Mouse (Mus musculus) testis, adult 2 months (tissue): ENCODE measurements at regions not wholly inside any gene's neighbourhood (a gene's known extent, or its start where the extent isn't known, plus 50 kb on each side); places are given as distances from the start of the nearest gene placed in this dataset.

ENCODE experiments used
- H3K27ac ChIP-seq: fragments of 200-500 bp; 2 replicates; pipeline ENCODE4 v1.5.1; 2012; ENCODE audit warnings: low read depth, low read length; ENCODE audit not compliant: control insufficient read depth, insufficient read depth
- H3K27me3 ChIP-seq: fragments of 200-500 bp; 2 replicates; pipeline ENCODE4 v1.6.1; 2012; ENCODE audit warnings: mild to moderate bottlenecking, low read length, moderate library complexity; ENCODE audit not compliant: control insufficient read depth, insufficient read depth
- H3K36me3 ChIP-seq: fragments of 200-500 bp; 2 replicates; pipeline ENCODE4 v1.6.1; 2012; ENCODE audit warnings: mild to moderate bottlenecking, low read length; ENCODE audit not compliant: control insufficient read depth, insufficient read depth
- H3K4me1 ChIP-seq: fragments of 200-500 bp; 2 replicates; pipeline ENCODE4 v1.6.1; 2012; ENCODE audit warnings: low read length; ENCODE audit not compliant: control insufficient read depth, insufficient read depth
- H3K4me3 ChIP-seq: fragments of 200-500 bp; 2 replicates; pipeline ENCODE4 v1.5.1; 2012; ENCODE audit warnings: low read depth, mild to moderate bottlenecking, low read length, moderate library complexity, mixed read lengths; ENCODE audit not compliant: control insufficient read depth
- CTCF ChIP-seq: fragments of 200-500 bp; IDR thresholded peaks from 2 replicates; pipeline ENCODE4 v1.5.1; 2012; ENCODE audit warnings: low read depth, mild to moderate bottlenecking, inconsistent platforms, low read length, moderate library complexity; ENCODE audit not compliant: control insufficient read depth, insufficient read depth, insufficient replicate concordance
- POLR2A ChIP-seq: fragments of 200-500 bp; IDR thresholded peaks from 2 replicates; pipeline ENCODE4 v1.6.1; 2012; ENCODE audit warnings: low read depth, mild to moderate bottlenecking, inconsistent platforms, low read length, moderate library complexity; ENCODE audit not compliant: control insufficient read depth

DNA sequence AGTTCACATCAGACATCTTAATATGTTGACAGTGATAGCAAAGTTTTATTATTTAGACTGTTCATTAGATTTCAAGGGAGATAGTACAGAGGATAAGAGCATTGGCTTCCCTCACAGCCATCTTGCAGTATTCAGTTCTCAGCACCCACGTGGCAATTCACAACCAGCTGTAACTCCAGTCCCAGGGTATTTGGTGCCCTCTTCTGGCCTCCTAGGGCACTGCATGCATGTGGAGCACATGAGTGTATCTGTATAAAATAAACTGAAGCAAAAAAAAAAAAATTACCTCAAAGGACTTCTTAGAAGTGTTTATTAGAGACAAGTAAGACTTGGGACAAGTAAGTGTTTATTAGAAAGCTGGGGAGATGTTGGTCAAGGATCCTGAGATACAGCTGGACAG is 849.3 kb upstream of the Tmem132c start:
- Histone ChIP-seq H3K27me3 (no peaks in the 10 kb centered on the region), H3K4me1 (no peaks in the 10 kb centered on the region), H3K4me3 (no peak overlapping the region), H3K27ac (no peak overlapping the region), H3K36me3 (no peaks in the 10 kb centered on the region)
- TF ChIP-seq POLR2A (no peak), CTCF (peak; percentile 62; the same call in 1 of the 2 replicates)

GRCm38 (mm10) chr5:126395331-126395730 is 846.3 kb upstream of the Tmem132c start:
- TF ChIP-seq POLR2A (no peak), CTCF (no peak)
- Histone ChIP-seq H3K4me3 (no peak overlapping the region), H3K4me1 (no peaks in the 10 kb centered on the region), H3K27me3 (no peaks in the 10 kb centered on the region), H3K27ac (no peak overlapping the region), H3K36me3 (no peaks in the 10 kb centered on the region)

GRCm38 (mm10) chr5:126431748-126432147 is 809.9 kb upstream of the Tmem132c start:
- H3K4me3 ChIP-seq: no peak overlapping the region
- no peak overlapping the region for H3K27ac ChIP-seq
- no peak for TF ChIP-seq CTCF
- TF ChIP-seq POLR2A: no peak
- no peaks in the 10 kb centered on the region for H3K27me3 ChIP-seq
- H3K4me1 ChIP-seq: no peaks in the 10 kb centered on the region
- H3K36me3 ChIP-seq: no peaks in the 10 kb centered on the region

DNA sequence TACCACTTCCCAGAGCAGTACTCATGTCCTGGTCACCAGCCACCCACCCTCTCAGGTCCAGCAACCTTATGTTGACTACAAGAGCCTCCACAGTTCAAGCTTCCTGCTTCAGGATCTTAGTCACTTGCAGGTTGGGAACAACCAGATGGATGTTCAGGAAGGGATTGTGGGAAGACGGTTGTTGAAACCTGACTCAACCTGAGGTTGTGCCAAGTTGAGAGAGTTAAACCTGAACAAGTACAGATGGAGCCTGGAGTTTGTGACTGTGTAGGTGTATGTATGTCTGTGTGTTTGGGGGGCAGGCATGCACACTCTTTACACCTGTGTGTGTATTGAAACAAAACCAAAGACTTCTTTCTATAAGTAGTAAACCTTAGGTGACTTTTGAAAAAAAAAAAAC is 802.9 kb upstream of the Tmem132c start:
- no peak overlapping the region for H3K4me3 ChIP-seq
- TF ChIP-seq POLR2A: no peak
- TF ChIP-seq CTCF: no peak
- no peaks in the 10 kb centered on the region for H3K27me3 ChIP-seq
- H3K4me1 ChIP-seq: no peaks in the 10 kb centered on the region
- H3K36me3 ChIP-seq: no peaks in the 10 kb centered on the region
- H3K27ac ChIP-seq: no peak overlapping the region

DNA sequence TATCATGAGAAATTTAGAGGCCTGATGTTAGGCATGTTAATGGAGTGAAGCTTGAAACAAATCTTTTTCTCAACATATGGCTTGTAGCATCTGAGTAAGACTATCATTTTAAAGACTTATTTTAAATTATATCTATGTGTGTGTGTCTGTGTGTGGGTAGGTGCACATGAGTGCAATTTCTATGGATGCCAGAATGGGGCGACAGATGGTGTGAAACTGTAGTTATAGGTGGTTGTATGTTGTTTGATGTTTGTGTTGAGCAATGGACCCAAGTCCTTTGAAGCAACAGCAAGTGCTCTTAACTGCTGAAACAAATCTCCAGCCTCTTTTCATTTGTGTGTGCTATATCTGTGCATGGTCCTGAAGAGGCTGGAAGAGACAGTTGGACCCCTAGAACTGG is 801.1 kb upstream of the Tmem132c start:
- no peaks in the 10 kb centered on the region for H3K27me3 ChIP-seq
- H3K4me1 ChIP-seq: no peaks in the 10 kb centered on the region
- no peak for TF ChIP-seq CTCF
- TF ChIP-seq POLR2A: no peak
- H3K4me3 ChIP-seq: no peak overlapping the region
- H3K36me3 ChIP-seq: no peaks in the 10 kb centered on the region
- H3K27ac ChIP-seq: no peak overlapping the region

GRCm38 (mm10) chr5:126475761-126476160 is 765.8 kb upstream of the Tmem132c start:
- no peaks in the 10 kb centered on the region for H3K36me3 ChIP-seq
- H3K4me1 ChIP-seq: no peaks in the 10 kb centered on the region
- H3K27me3 ChIP-seq: no peaks in the 10 kb centered on the region
- no peak overlapping the region for H3K27ac ChIP-seq
- TF ChIP-seq CTCF (no peak), POLR2A (no peak)
- no peak overlapping the region for H3K4me3 ChIP-seq

DNA sequence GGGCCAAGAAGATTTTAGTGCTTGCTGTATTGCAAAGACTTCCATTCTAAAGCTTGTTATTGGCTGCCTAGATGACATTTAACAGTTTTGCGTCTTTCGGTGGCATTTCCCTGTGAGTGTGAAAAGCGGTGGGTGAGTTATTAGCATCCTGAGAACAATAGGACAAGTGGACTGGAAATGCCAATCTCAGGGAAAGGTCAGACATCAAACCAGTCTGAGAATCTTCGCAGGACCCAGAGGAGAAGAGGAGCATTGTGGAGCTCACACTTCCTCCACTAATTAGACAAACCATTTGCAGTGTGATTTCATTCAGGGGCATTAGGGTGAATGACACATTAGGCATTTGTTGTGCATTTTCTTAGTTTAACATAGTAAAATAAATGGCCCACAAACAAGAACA is 719.5 kb upstream of the Tmem132c start:
- Histone ChIP-seq H3K4me1 (no peaks in the 10 kb centered on the region), H3K36me3 (no peaks in the 10 kb centered on the region), H3K27ac (no peak overlapping the region), H3K27me3 (no peaks in the 10 kb centered on the region), H3K4me3 (no peak overlapping the region)
- TF ChIP-seq CTCF: no peak
- TF ChIP-seq POLR2A: no peak

DNA sequence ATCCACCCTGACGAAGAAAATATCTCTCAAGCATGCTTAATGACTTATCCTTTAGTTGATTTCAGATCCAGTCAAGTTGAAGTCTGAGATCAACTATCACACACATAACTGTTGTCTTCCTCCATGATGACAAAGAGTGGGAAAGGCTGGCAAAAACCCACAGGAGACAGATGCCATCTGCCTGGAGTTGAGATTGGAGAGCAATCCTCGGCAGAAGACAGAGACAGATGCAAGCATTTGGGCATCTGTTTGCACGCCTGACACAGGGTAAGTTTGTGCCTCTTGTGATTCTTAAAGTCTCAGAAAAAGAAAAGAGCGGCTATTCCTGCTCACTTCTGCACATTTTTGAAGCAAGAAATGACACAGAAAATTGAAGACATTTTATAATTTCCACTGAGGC is 715.7 kb upstream of the Tmem132c start:
- Histone ChIP-seq H3K27me3 (no peaks in the 10 kb centered on the region), H3K36me3 (no peaks in the 10 kb centered on the region), H3K4me1 (no peaks in the 10 kb centered on the region), H3K4me3 (no peak overlapping the region), H3K27ac (no peak overlapping the region)
- TF ChIP-seq POLR2A: no peak
- no peak for TF ChIP-seq CTCF

DNA sequence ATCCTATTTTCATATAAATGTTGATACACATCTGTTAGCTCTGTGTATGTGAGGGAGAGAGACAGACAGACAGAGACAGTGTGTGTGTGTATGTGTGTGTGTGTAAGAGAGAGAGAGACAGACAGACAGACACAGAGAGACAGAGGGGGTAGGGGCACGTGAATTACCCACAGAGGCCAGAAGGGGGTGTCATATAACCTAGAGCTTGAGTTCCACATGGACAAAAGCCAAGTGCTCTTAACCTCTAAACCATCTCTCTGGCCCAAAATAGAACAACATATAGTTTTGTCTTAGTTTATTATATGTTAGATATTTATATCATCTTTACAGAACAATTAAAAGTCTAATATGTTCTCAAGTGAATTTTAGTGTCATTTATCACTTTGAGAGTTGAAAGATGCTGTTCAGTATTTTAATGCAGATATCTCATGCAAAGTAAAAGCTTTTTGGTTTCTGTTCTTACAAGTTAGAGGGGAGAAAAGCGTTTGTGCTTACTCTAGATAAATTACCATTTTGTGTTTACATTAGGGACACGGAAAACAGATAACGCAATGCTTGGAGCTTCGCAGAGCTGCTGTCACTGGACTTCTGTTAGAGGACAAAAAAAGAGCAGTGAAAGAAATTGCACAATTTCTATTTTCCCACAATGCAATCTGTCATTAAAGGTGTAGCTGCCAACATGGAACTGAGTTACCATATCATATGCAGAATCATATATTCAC is 710.6 kb upstream of the Tmem132c start:
- no peak overlapping the region for H3K4me3 ChIP-seq
- H3K27me3 ChIP-seq: no peaks in the 10 kb centered on the region
- no peaks in the 10 kb centered on the region for H3K4me1 ChIP-seq
- TF ChIP-seq CTCF: no peak
- TF ChIP-seq POLR2A: no peak
- no peaks in the 10 kb centered on the region for H3K36me3 ChIP-seq
- no peak overlapping the region for H3K27ac ChIP-seq
